Mouse (Mus musculus) erythroblast, embryonic 14.5 days (primary cell): ENCODE data around the gene Pgm5.

ENCODE experiments used
- GATA1 ChIP-seq: IDR thresholded peaks from 2 replicates; pipeline ENCODE4 v1.6.1; 2012; ENCODE audit warnings: low read length, inconsistent platforms, mixed read lengths
- TAL1 ChIP-seq: IDR thresholded peaks from 3 replicates; pipeline ENCODE4 v1.6.1; 2012; ENCODE audit warnings: low read length, inconsistent platforms, mixed read lengths

- no peak for TF ChIP-seq GATA1
- no peak for TF ChIP-seq TAL1
Observed at GRCm38 (mm10) chr19:24634602-24635001, 227.1 kb downstream of the Pgm5 start.
